Mouse (Mus musculus) myocyte (in vitro differentiated cells): ENCODE results near the gene BC048562. TPM values are rescaled to one million over a fixed set of nuclear protein-coding genes. Genes with fewer than 3 reads are reported as not detected.

Experiments
- H3K27me3 ChIP-seq: one replicate; pipeline ENCODE4 v1.6.1; 2011; ENCODE audit not compliant: control insufficient read depth, insufficient read depth, insufficient read length
- H3K36me3 ChIP-seq: one replicate; pipeline ENCODE4 v1.6.1; 2011; ENCODE audit not compliant: control insufficient read depth, insufficient read depth
- H3K4me2 ChIP-seq: one replicate; pipeline ENCODE4 v1.6.1; 2011; ENCODE audit warnings: low read depth, control low read depth
- H3K4me3 ChIP-seq: one replicate; pipeline ENCODE4 v1.5.1; 2011; ENCODE audit warnings: mild to moderate bottlenecking, control low read depth, moderate library complexity
- H3K79me2 ChIP-seq: one replicate; pipeline ENCODE4 v1.6.1; 2011; ENCODE audit not compliant: control insufficient read depth, insufficient read depth
- H3ac ChIP-seq: one replicate; pipeline ENCODE4 v1.6.1; 2011; ENCODE audit not compliant: control insufficient read depth, insufficient read length
- CEBPB ChIP-seq: IDR thresholded peaks from 2 replicates; pipeline ENCODE4 v1.6.1; 2011; ENCODE audit warnings: mild to moderate bottlenecking, moderate library complexity; ENCODE audit not compliant: poor library complexity, insufficient read depth, severe bottlenecking
- E2F4 ChIP-seq: IDR thresholded peaks from one replicate; pipeline ENCODE4 v1.6.1; 2011; ENCODE audit warnings: mild to moderate bottlenecking, control low read depth, moderate library complexity; ENCODE audit not compliant: insufficient read depth
- MAX ChIP-seq: IDR thresholded peaks from one replicate; pipeline ENCODE4 v1.6.1; 2011; ENCODE audit warnings: low read depth, mild to moderate bottlenecking, control low read depth
- MYOD1 ChIP-seq, 3 experiments: IDR thresholded peaks; one replicate each; pipeline ENCODE4 v1.6.1; 2011; ENCODE audit warnings: control low read depth in 2 of 3, low read depth in 2 of 3, mild to moderate bottlenecking in 2 of 3, moderate library complexity in 1 of 3; ENCODE audit not compliant: insufficient read length in 2 of 3, control insufficient read depth in 1 of 3
- MYOG ChIP-seq, 3 experiments: IDR thresholded peaks; one replicate each; pipeline ENCODE4 v1.6.1; 2011; ENCODE audit warnings: control low read depth in 2 of 3, low read depth in 2 of 3, mild to moderate bottlenecking in 2 of 3; ENCODE audit not compliant: insufficient read length in 2 of 3, control insufficient read depth in 1 of 3, insufficient read depth in 1 of 3
- POLR2A ChIP-seq: IDR thresholded peaks from one replicate; pipeline ENCODE4 v1.6.1; 2011; ENCODE audit warnings: low read depth, mild to moderate bottlenecking, control low read depth, moderate library complexity; ENCODE audit not compliant: insufficient read length
- POLR2AphosphoS2 ChIP-seq: IDR thresholded peaks from one replicate; pipeline ENCODE4 v1.6.1; 2011; ENCODE audit warnings: low read depth, control low read depth; ENCODE audit not compliant: insufficient read length
- REST ChIP-seq: IDR thresholded peaks from one replicate; pipeline ENCODE4 v1.6.1; 2011; ENCODE audit warnings: mild to moderate bottlenecking, control low read depth, moderate library complexity; ENCODE audit not compliant: insufficient read depth, insufficient read length
- SRF ChIP-seq: IDR thresholded peaks from one replicate; pipeline ENCODE4 v1.6.1; 2011; ENCODE audit warnings: low read depth; ENCODE audit not compliant: control insufficient read depth, insufficient read length
- TCF12 ChIP-seq: IDR thresholded peaks from one replicate; pipeline ENCODE4 v1.6.1; 2011; ENCODE audit warnings: mild to moderate bottlenecking, control low read depth; ENCODE audit not compliant: poor library complexity, insufficient read depth, severe bottlenecking
- TCF3 ChIP-seq: IDR thresholded peaks from one replicate; pipeline ENCODE4 v1.6.1; 2011; ENCODE audit warnings: low read depth, control low read depth; ENCODE audit not compliant: insufficient read length
- USF1 ChIP-seq: IDR thresholded peaks from one replicate; pipeline ENCODE4 v1.6.1; 2011; ENCODE audit warnings: low read depth, mild to moderate bottlenecking, control low read depth, moderate library complexity
- polyA plus RNA-seq: library from polyadenylated mRNA; unstranded; fragments of >200 nt; fragmentation: generic; extraction: Trizol; gene quantifications from one replicate; pipeline ENCODE4 v1.2.1, GENCODE M21; 2012; ENCODE audit warnings: missing spikeins

BC048562 gene
- not detected for polyA plus RNA-seq

GRCm38 (mm10) chr9:108436182-108436581 lies at the start of gene BC048562:
Gene BC048562, plus strand, starts transcription at chr9:108436482.
- Histone ChIP-seq H3K4me2 (no peak within 1 kb of the TSS), H3K4me3 (no peak within 1 kb of the TSS), H3ac (no peak within 1 kb of the TSS), H3K79me2 (no peaks in the 10 kb centered on the region), H3K27me3 (peaks cover 20% of the 10 kb centered on the region), H3K36me3 (no peaks in the 10 kb centered on the region)
- no peak for TF ChIP-seq REST
- no peak for TF ChIP-seq MYOG (IDR thresholded peaks at IDR 0.05; ENCODE audit: control insufficient read depth in 1 of 3, insufficient read depth in 1 of 3, insufficient read length in 2 of 3, low read depth in 2 of 3)
- TF ChIP-seq POLR2AphosphoS2, result no peak
- TF ChIP-seq CEBPB, result no peak
- no peak for TF ChIP-seq USF1
- TF ChIP-seq SRF, result no peak
- no peak for TF ChIP-seq MAX
- no peak for TF ChIP-seq POLR2A
- no peak for TF ChIP-seq E2F4
- no peak for TF ChIP-seq MYOD1 (IDR thresholded peaks at IDR 0.05; ENCODE audit: control insufficient read depth in 1 of 3, insufficient read length in 2 of 3, low read depth in 2 of 3)
- TF ChIP-seq TCF3, result no peak
- TF ChIP-seq TCF12, result no peak

GRCm38 (mm10) chr9:108386816-108387215 lies 49.5 kb upstream of the BC048562 start:
- H3K4me3 ChIP-seq, result no peak overlapping the region
- no peak overlapping the region for H3K4me2 ChIP-seq
- H3K79me2 ChIP-seq, result no peaks in the 10 kb centered on the region
- peaks cover 32% of the 10 kb centered on the region for H3K36me3 ChIP-seq
- no peak overlapping the region for H3ac ChIP-seq
- no peaks in the 10 kb centered on the region for H3K27me3 ChIP-seq
- TF ChIP-seq POLR2AphosphoS2, result no peak
- no peak for TF ChIP-seq REST
- no peak for TF ChIP-seq TCF12
- no peak for TF ChIP-seq MYOD1 (IDR thresholded peaks at IDR 0.05; ENCODE audit: control insufficient read depth in 1 of 3, insufficient read length in 2 of 3, low read depth in 2 of 3)
- no peak for TF ChIP-seq CEBPB
- TF ChIP-seq MYOG (IDR thresholded peaks at IDR 0.05; ENCODE audit: control insufficient read depth in 1 of 3, insufficient read depth in 1 of 3, insufficient read length in 2 of 3, low read depth in 2 of 3), result no peak
- TF ChIP-seq E2F4, result no peak
- TF ChIP-seq TCF3, result no peak
- no peak for TF ChIP-seq SRF
- no peak for TF ChIP-seq USF1

GRCm38 (mm10) chr9:108388601-108389000 lies 47.7 kb upstream of the BC048562 start:
- no peak overlapping the region for H3K4me3 ChIP-seq
- H3K36me3 ChIP-seq, result peaks cover 33% of the 10 kb centered on the region
- no peak overlapping the region for H3K4me2 ChIP-seq
- no peaks in the 10 kb centered on the region for H3K79me2 ChIP-seq
- TF ChIP-seq POLR2A (no peak), TCF12 (no peak), POLR2AphosphoS2 (no peak), MYOG (IDR thresholded peaks at IDR 0.05; ENCODE audit: control insufficient read depth in 1 of 3, insufficient read depth in 1 of 3, insufficient read length in 2 of 3, low read depth in 2 of 3) (no peak), SRF (no peak), E2F4 (no peak)
- H3ac ChIP-seq, result no peak overlapping the region
- H3K27me3 ChIP-seq, result no peaks in the 10 kb centered on the region

GRCm38 (mm10) chr9:108389220-108389619 lies 47.1 kb upstream of the BC048562 start:
- Histone ChIP-seq H3K79me2 (no peaks in the 10 kb centered on the region), H3K36me3 (peaks cover 33% of the 10 kb centered on the region), H3K4me2 (no peak overlapping the region), H3K4me3 (no peak overlapping the region), H3ac (no peak overlapping the region), H3K27me3 (no peaks in the 10 kb centered on the region)
- TF ChIP-seq SRF, result no peak
- TF ChIP-seq REST, result no peak
- TF ChIP-seq CEBPB, result no peak
- no peak for TF ChIP-seq POLR2AphosphoS2
- no peak for TF ChIP-seq TCF12
- no peak for TF ChIP-seq POLR2A
- no peak for TF ChIP-seq MYOD1 (IDR thresholded peaks at IDR 0.05; ENCODE audit: control insufficient read depth in 1 of 3, insufficient read length in 2 of 3, low read depth in 2 of 3)
- TF ChIP-seq TCF3, result no peak
- TF ChIP-seq MAX, result no peak
- TF ChIP-seq USF1, result no peak
- no peak for TF ChIP-seq MYOG (IDR thresholded peaks at IDR 0.05; ENCODE audit: control insufficient read depth in 1 of 3, insufficient read depth in 1 of 3, insufficient read length in 2 of 3, low read depth in 2 of 3)
- TF ChIP-seq E2F4, result no peak

GRCm38 (mm10) chr9:108392676-108393075 lies 43.6 kb upstream of the BC048562 start, which contains the start of gene 1700102P08Rik:
Gene 1700102P08Rik, plus strand, starts transcription at chr9:108392805.
- no peak within 1 kb of the TSS for H3K4me2 ChIP-seq
- H3K27me3 ChIP-seq, result no peaks in the 10 kb centered on the region
- H3K4me3 ChIP-seq, result no peak within 1 kb of the TSS
- peaks cover 18% of the 10 kb centered on the region for H3K36me3 ChIP-seq
- TF ChIP-seq USF1, result no peak
- TF ChIP-seq SRF, result no peak
- TF ChIP-seq MYOG (IDR thresholded peaks at IDR 0.05; ENCODE audit: control insufficient read depth in 1 of 3, insufficient read depth in 1 of 3, insufficient read length in 2 of 3, low read depth in 2 of 3), result no peak
- no peak for TF ChIP-seq CEBPB
- no peak for TF ChIP-seq MAX
- no peak for TF ChIP-seq REST
- no peak for TF ChIP-seq POLR2A
- no peaks in the 10 kb centered on the region for H3K79me2 ChIP-seq
- no peak within 1 kb of the TSS for H3ac ChIP-seq
